Mouse (Mus musculus) left cerebral cortex, adult 6 months (tissue): ENCODE results near the gene Hoxc13. TPM values are rescaled to one million over a fixed set of nuclear protein-coding genes. Genes with fewer than 3 reads are reported as not detected.

ENCODE experiments used
- long read RNA-seq, 2 experiments: library from polyadenylated mRNA; unstranded; transcript quantifications; one replicate each; pipeline ENCODE4 v2.0.0; 2019 to 2020
- polyA plus RNA-seq: library from polyadenylated mRNA; unstranded; fragments of <200 nt; fragmentation: Nextera tagmentation; gene quantifications from 2 replicates; pipeline ENCODE4 v1.2.3, GENCODE M21; 2021

The Hoxc13 gene
- polyA plus RNA-seq: not detected in 2 replicates
- long read RNA-seq, experiment 1: 0 reads
- long read RNA-seq, experiment 2: 0 reads

GRCm38 (mm10) chr15:102921053-102922011 is at the start of gene Hoxc13:
Hoxc13 (plus strand) TSS chr15:102921103.

GRCm38 (mm10) chr15:102936279-102936972 is 15.5 kb downstream of the Hoxc13 start, which contains the start of gene Hoxc12:
Hoxc12 (plus strand) TSS chr15:102936757.

GRCm38 (mm10) chr15:102954192-102955006 is 33.5 kb downstream of the Hoxc13 start, which contains the start of gene Hoxc11:
Hoxc11 (plus strand) TSS chr15:102954427.

GRCm38 (mm10) chr15:102966776-102967311 is 45.9 kb downstream of the Hoxc13 start, which contains the start of gene Hoxc10:
Hoxc10 (plus strand) TSS chr15:102966796.

GRCm38 (mm10) chr15:102967312-102967510 is 46.3 kb downstream of the Hoxc13 start, which contains the start of gene Hoxc5:
Hoxc5 (plus strand) TSS chr15:102967443.

GRCm38 (mm10) chr15:102976171-102976570 is 55.3 kb downstream of the Hoxc13 start, which contains the start of gene Hoxc9:
Hoxc9 (plus strand) TSS chr15:102976439.

Other genes starting within 250 kb of the Hoxc13 start
- gene Atp5g2, start 248.8 kb upstream of the Hoxc13 start, polyA plus RNA-seq: 337 and 356 TPM in 2 replicates
- 38.9 and 44.3 TPM in 2 replicates for gene Calcoco1, start 198.9 kb upstream of the Hoxc13 start, polyA plus RNA-seq
- not detected in 2 replicates for gene Hoxc12, start 15.7 kb downstream of the Hoxc13 start, polyA plus RNA-seq
- not detected in 2 replicates for gene Hoxc11, start 33.3 kb downstream of the Hoxc13 start, polyA plus RNA-seq
- not detected in 2 replicates for gene Hoxc10, start 45.7 kb downstream of the Hoxc13 start, polyA plus RNA-seq
- gene Hoxc5, start 46.3 kb downstream of the Hoxc13 start, polyA plus RNA-seq: not detected in 2 replicates
- not detected in 2 replicates for gene Hoxc9, start 55.3 kb downstream of the Hoxc13 start, polyA plus RNA-seq
- not detected in 2 replicates for gene Hoxc8, start 69.5 kb downstream of the Hoxc13 start, polyA plus RNA-seq
- not detected in 2 replicates for gene Hoxc6, start 77.2 kb downstream of the Hoxc13 start, polyA plus RNA-seq
- not detected in 2 replicates for gene Hoxc4, start 97.8 kb downstream of the Hoxc13 start, polyA plus RNA-seq
- 7.0 and 8.6 TPM in 2 replicates for gene Smug1, start 246.0 kb downstream of the Hoxc13 start, polyA plus RNA-seq